Comparison of ENCODE assay signal across 8 mouse cellular contexts in the genomic region with DNA sequence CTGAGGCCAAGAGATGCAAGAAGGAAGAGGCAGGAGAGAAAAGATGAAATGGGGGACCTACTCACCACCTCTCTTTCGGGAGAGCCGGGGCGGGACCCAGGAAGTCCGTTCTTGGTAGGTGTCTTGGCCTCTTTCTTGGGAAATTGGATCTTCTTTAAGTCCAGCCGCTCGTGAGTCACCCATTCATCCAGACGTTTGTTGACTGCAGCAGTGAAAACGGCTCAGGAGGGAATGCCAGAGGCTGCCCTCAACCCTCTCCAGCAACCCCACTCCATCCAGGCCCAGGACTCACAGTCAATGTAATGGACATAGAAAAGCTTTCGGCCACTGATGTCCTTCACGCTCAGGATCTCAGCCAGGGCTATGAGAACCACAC. TPM values are rescaled to one million over a fixed set of nuclear protein-coding genes. Genes with fewer than 3 reads are reported as not detected.
DNase-seq lines count a peak whose midpoint lies in the region; ATAC-seq and TF ChIP-seq lines count a peak whose summit lies in the region.

No protein-coding gene starts in this region.

- H3K4me3 ChIP-seq in heart, embryonic 11.5 days (ENCODE audit: low read depth, low read length), result peak overlapping the region; percentile 69
- peak overlapping the region; percentile 46 for H3K4me3 ChIP-seq in C2C12 (ENCODE audit: insufficient read depth, poor library complexity, severe bottlenecking)
- peak overlapping the region; percentile 84 for H3K4me3 ChIP-seq in forebrain, embryonic 10.5 days
- peak overlapping the region; percentile 71 for H3K4me3 ChIP-seq in liver, embryonic 12.5 days

- H3K27me3 ChIP-seq in heart, embryonic 11.5 days (ENCODE audit: control insufficient read depth, insufficient read depth, low read length), result no peaks in the 10 kb centered on the region
- H3K27me3 ChIP-seq in C2C12 (ENCODE audit: control insufficient read depth, insufficient read depth, insufficient read length), result no peaks in the 10 kb centered on the region
- H3K27me3 ChIP-seq in forebrain, embryonic 10.5 days (ENCODE audit: poor library complexity, severe bottlenecking), result no peaks in the 10 kb centered on the region
- no peaks in the 10 kb centered on the region for H3K27me3 ChIP-seq in liver, embryonic 12.5 days (replicated peaks)

- H3K27ac ChIP-seq in heart, embryonic 11.5 days (ENCODE audit: low read depth, low read length), result peak overlapping the region; percentile 97
- peak overlapping the region; percentile 99 for H3K27ac ChIP-seq in forebrain, embryonic 10.5 days
- H3K27ac ChIP-seq in liver, embryonic 12.5 days, result peak overlapping the region; percentile 88

- H3K79me2 ChIP-seq in C2C12 (ENCODE audit: control insufficient read depth, insufficient read depth), result peaks cover 23% of the 10 kb centered on the region

- H3ac ChIP-seq in C2C12 (ENCODE audit: control insufficient read depth, insufficient read length, low read depth), result peak overlapping the region; percentile 74

- H3K9ac ChIP-seq in heart, embryonic 11.5 days (ENCODE audit: low read depth, low read length), result peak overlapping the region; percentile 92; the same call in 1 of the 2 replicates
- peak overlapping the region; percentile 74 for H3K9ac ChIP-seq in liver, embryonic 12.5 days

- H3K36me3 ChIP-seq in heart, embryonic 11.5 days (ENCODE audit: control insufficient read depth, insufficient read depth, low read length), result peaks cover 19% of the 10 kb centered on the region
- H3K36me3 ChIP-seq in C2C12 (ENCODE audit: control insufficient read depth, insufficient read depth), result peaks cover 44% of the 10 kb centered on the region
- peaks cover 49% of the 10 kb centered on the region for H3K36me3 ChIP-seq in forebrain, embryonic 10.5 days (replicated peaks)
- peaks cover 48% of the 10 kb centered on the region for H3K36me3 ChIP-seq in liver, embryonic 12.5 days

- H3K9me3 ChIP-seq in heart, embryonic 11.5 days (replicated peaks; ENCODE audit: control insufficient read depth, low read length), result no peaks in the 10 kb centered on the region
- no peaks in the 10 kb centered on the region for H3K9me3 ChIP-seq in forebrain, embryonic 10.5 days
- H3K9me3 ChIP-seq in liver, embryonic 12.5 days (replicated peaks), result no peaks in the 10 kb centered on the region

- 59% methylated on average over 10 of the region's 10 CpGs for WGBS in heart, embryonic 11.5 days (ENCODE audit: insufficient replicate concordance)
- 61% methylated on average over 10 of the region's 10 CpGs for WGBS in forebrain, embryonic 10.5 days
- WGBS in liver, embryonic 12.5 days (ENCODE audit: insufficient replicate concordance), result 58% methylated on average over 10 of the region's 10 CpGs

- no peak for ATAC-seq in heart, embryonic 11.5 days (replicated peaks; ENCODE audit: insufficient number of reproducible peaks, low FRiP score, low TSS enrichment)
- no peak for ATAC-seq in liver, embryonic 12.5 days

- peak overlapping the region; percentile 71 for H3K4me2 ChIP-seq in heart, embryonic 11.5 days
- H3K4me2 ChIP-seq in liver, embryonic 12.5 days, result peak overlapping the region; percentile 86

- DNase-seq in heart, adult 8-10 months (ENCODE audit: low spot score), result no peak
- DNase-seq in forebrain, embryonic 10.5 days (ENCODE audit: extremely low spot score, low spot score), result no peak
- DNase-seq in urinary bladder, postnatal 25 days (ENCODE audit: low spot score), result no peak
- no peak for DNase-seq in urinary bladder, postnatal 14 days (ENCODE audit: low spot score)
- no peak for DNase-seq in kidney, postnatal 36 days

- no peak for TF ChIP-seq CTCF in C2C12 (IDR thresholded peaks at IDR 0.05; ENCODE audit: control insufficient read depth, insufficient read depth, insufficient read length)

- peaks cover 3% of the 10 kb centered on the region for H3K79me3 ChIP-seq in C2C12 (ENCODE audit: low read depth)

- peaks cover 11% of the 10 kb centered on the region for H3K4me1 ChIP-seq in heart, embryonic 11.5 days (ENCODE audit: control insufficient read depth, insufficient read depth, low read length)
- peaks cover 31% of the 10 kb centered on the region for H3K4me1 ChIP-seq in forebrain, embryonic 10.5 days
- H3K4me1 ChIP-seq in liver, embryonic 12.5 days, result peaks cover 56% of the 10 kb centered on the region

TF ChIP-seq in C2C12, 6 proteins besides CTCF, POLR2A, EP300 and RAD21:
- no peak for TF ChIP-seq MYOG (IDR thresholded peaks at IDR 0.05; ENCODE audit: control insufficient read depth, extremely low read depth, insufficient read length)
- no peak for TF ChIP-seq MYOD1 (IDR thresholded peaks at IDR 0.05; ENCODE audit: control insufficient read depth, insufficient read length, low read depth)

RNA-seq across cellular contexts. Expression of gene Kat5, which starts 0.9 kb away (rescaled TPM):
- 20.9 and 23.4 TPM in 2 replicates for polyA plus RNA-seq in heart, embryonic 11.5 days (2014; fragmentation: Nextera tagmentation; extraction: Ambion mirVana)
- 10 to 100 TPM; 23.1 to 38.7 (median 29.3) TPM for total RNA-seq in heart, adult 8-10 months (2022)
- 48.4 TPM for polyA plus RNA-seq in C2C12 (2012; fragmentation: generic; extraction: Trizol)
- 64.9 and 67.9 TPM in 2 replicates for polyA plus RNA-seq in forebrain, embryonic 10.5 days (2016; fragmentation: Nextera tagmentation; extraction: Ambion mirVana)
- polyA plus RNA-seq in liver, embryonic 12.5 days (2016; fragmentation: Nextera tagmentation; extraction: Ambion mirVana), result 24.9 and 26.8 TPM in 2 replicates

RNA-seq across cellular contexts. Expression of gene Rnaseh2c, which starts 7.5 kb away (rescaled TPM):
- polyA plus RNA-seq in heart, embryonic 11.5 days (2014; fragmentation: Nextera tagmentation; extraction: Ambion mirVana), result 97.1 and 106 TPM in 2 replicates
- total RNA-seq in heart, adult 8-10 months (2022), result 10 to 100 TPM; 49.9 to 66.3 (median 64.9) TPM
- polyA plus RNA-seq in C2C12 (2012; fragmentation: generic; extraction: Trizol), result 77.8 TPM
- 187 and 200 TPM in 2 replicates for polyA plus RNA-seq in forebrain, embryonic 10.5 days (2016; fragmentation: Nextera tagmentation; extraction: Ambion mirVana)
- polyA plus RNA-seq in liver, embryonic 12.5 days (2016; fragmentation: Nextera tagmentation; extraction: Ambion mirVana), result 171 and 177 TPM in 2 replicates

RNA-seq across cellular contexts. Expression of gene Rela, which starts 28.1 kb away (rescaled TPM):
- polyA plus RNA-seq in heart, embryonic 11.5 days (2014; fragmentation: Nextera tagmentation; extraction: Ambion mirVana), result 35.7 and 36.2 TPM in 2 replicates
- 10 to 100 TPM; 26.7 to 31.2 (median 28.5) TPM for total RNA-seq in heart, adult 8-10 months (2022)
- polyA plus RNA-seq in C2C12 (2012; fragmentation: generic; extraction: Trizol), result 56.5 TPM
- polyA plus RNA-seq in forebrain, embryonic 10.5 days (2016; fragmentation: Nextera tagmentation; extraction: Ambion mirVana), result 30.3 and 31.2 TPM in 2 replicates
- 32.1 and 33.6 TPM in 2 replicates for polyA plus RNA-seq in liver, embryonic 12.5 days (2016; fragmentation: Nextera tagmentation; extraction: Ambion mirVana)

RNA-seq across cellular contexts. Expression of gene Ap5b1, which starts 41.3 kb away (rescaled TPM):
- 1.8 and 2.3 TPM in 2 replicates for polyA plus RNA-seq in heart, embryonic 11.5 days (2014; fragmentation: Nextera tagmentation; extraction: Ambion mirVana)
- total RNA-seq in heart, adult 8-10 months (2022), result 1 to 10 TPM; 2.3 to 3.2 (median 2.7) TPM
- polyA plus RNA-seq in C2C12 (2012; fragmentation: generic; extraction: Trizol), result 3.9 TPM
- polyA plus RNA-seq in forebrain, embryonic 10.5 days (2016; fragmentation: Nextera tagmentation; extraction: Ambion mirVana), result 2.0 TPM in 2 replicates
- polyA plus RNA-seq in liver, embryonic 12.5 days (2016; fragmentation: Nextera tagmentation; extraction: Ambion mirVana), result 3.4 and 3.5 TPM in 2 replicates

RNA-seq across cellular contexts. Expression of gene Ovol1, which starts 48.7 kb away (rescaled TPM):
- polyA plus RNA-seq in heart, embryonic 11.5 days (2014; fragmentation: Nextera tagmentation; extraction: Ambion mirVana), result 0.29 TPM in 1 of 2 replicates, not detected in the other
- not detected for total RNA-seq in heart, adult 8-10 months (2022)
- polyA plus RNA-seq in C2C12 (2012; fragmentation: generic; extraction: Trizol), result not detected
- 0.37 and 0.52 TPM in 2 replicates for polyA plus RNA-seq in forebrain, embryonic 10.5 days (2016; fragmentation: Nextera tagmentation; extraction: Ambion mirVana)
- not detected in 2 replicates for polyA plus RNA-seq in liver, embryonic 12.5 days (2016; fragmentation: Nextera tagmentation; extraction: Ambion mirVana)
